Mouse (Mus musculus) CH12.LX (cell line): ENCODE results near the gene Acvr1. TPM values are rescaled to one million over a fixed set of nuclear protein-coding genes. Genes with fewer than 3 reads are reported as not detected.

Source experiments
- DNase-seq: peaks from one replicate; pipeline ENCODE4 v3.0.0-alpha.2; 2013; ENCODE audit errors: extremely low read depth
- H3K27ac ChIP-seq: 2 replicates; pipeline ENCODE4 v1.5.1; 2012; ENCODE audit warnings: low read depth, mild to moderate bottlenecking, control low read depth, moderate library complexity; ENCODE audit not compliant: insufficient read depth
- H3K27me3 ChIP-seq: replicated peaks from 2 replicates; pipeline ENCODE3; 2012; ENCODE audit warnings: inconsistent platforms
- H3K36me3 ChIP-seq, 2 experiments: replicated peaks in 1 of 2; 2 replicates each; pipeline versions ENCODE3 to v1.6.1; 2012; ENCODE audit warnings: inconsistent platforms in 1 of 2, low read length in 1 of 2, mild to moderate bottlenecking in 1 of 2, mixed read lengths in 1 of 2, moderate library complexity in 1 of 2; ENCODE audit not compliant: control insufficient read depth in 1 of 2, insufficient read depth in 1 of 2
- H3K4me1 ChIP-seq, 2 experiments: 2 replicates each; pipeline ENCODE4 v1.6.1; 2012; ENCODE audit warnings: inconsistent platforms in 1 of 2, moderate library complexity in 1 of 2; ENCODE audit not compliant: insufficient read depth in 2 of 2, control insufficient read depth in 1 of 2
- H3K4me2 ChIP-seq: 2 replicates; pipeline ENCODE4 v1.6.1; 2012; ENCODE audit warnings: low read depth, mild to moderate bottlenecking, control low read depth; ENCODE audit not compliant: poor library complexity, insufficient read depth, severe bottlenecking
- H3K4me3 ChIP-seq, 3 experiments: fragments of 150-350 bp in 1 of 3; sonication (generic) in 1 of 3; replicated peaks in 1 of 3; 2 replicates each; pipeline versions ENCODE3 to v1.5.1; 2011 to 2012; ENCODE audit warnings: low read depth in 2 of 3, low read length in 2 of 3, mild to moderate bottlenecking in 2 of 3, moderate library complexity in 2 of 3, control low read depth in 1 of 3, improper control_type of control experiment in 1 of 3, inconsistent platforms in 1 of 3, mixed read lengths in 1 of 3; ENCODE audit not compliant: poor library complexity in 1 of 3
- H3K79me2 ChIP-seq: replicated peaks from 2 replicates; pipeline ENCODE4 v1.6.1; 2012; ENCODE audit warnings: mild to moderate bottlenecking, moderate library complexity; ENCODE audit not compliant: control insufficient read depth, poor library complexity, insufficient read depth, severe bottlenecking; ENCODE audit errors: extremely low read depth
- H3K9ac ChIP-seq: 2 replicates; pipeline ENCODE4 v1.6.1; 2012; ENCODE audit warnings: low read depth, mild to moderate bottlenecking, control low read depth, moderate library complexity; ENCODE audit not compliant: insufficient read depth
- H3K9me3 ChIP-seq: replicated peaks from 2 replicates; pipeline ENCODE3; 2012; ENCODE audit warnings: low read length, inconsistent platforms, mixed read lengths
- CTCF ChIP-seq, 2 experiments: IDR thresholded peaks in 1 of 2; conservative IDR thresholded peaks in 1 of 2; 2 replicates each; pipeline ENCODE4 v1.5.1; 2011 to 2012; ENCODE audit warnings: low read depth in 2 of 2, low read length in 2 of 2, improper control_type of control experiment in 1 of 2, inconsistent platforms in 1 of 2, mild to moderate bottlenecking in 1 of 2, moderate library complexity in 1 of 2
- E2F4 ChIP-seq: IDR thresholded peaks from 2 replicates; pipeline ENCODE4 v1.6.1; 2011; ENCODE audit warnings: low read depth, low read length, improper control_type of control experiment; ENCODE audit not compliant: insufficient replicate concordance
- ELF1 ChIP-seq: IDR thresholded peaks from 2 replicates; pipeline ENCODE4 v1.6.1; 2014; ENCODE audit warnings: low read depth, mild to moderate bottlenecking, inconsistent platforms, low read length, improper control_type of control experiment
- GABPA ChIP-seq: IDR thresholded peaks from 2 replicates; pipeline ENCODE4 v1.6.1; 2012; ENCODE audit warnings: low read depth, low read length, improper control_type of control experiment, inconsistent platforms; ENCODE audit not compliant: insufficient replicate concordance
- HCFC1 ChIP-seq: IDR thresholded peaks from 2 replicates; pipeline ENCODE4 v1.6.1; 2012; ENCODE audit warnings: low read depth, mild to moderate bottlenecking, inconsistent platforms, low read length, improper control_type of control experiment
- JUN ChIP-seq: IDR thresholded peaks from 2 replicates; pipeline ENCODE4 v1.6.1; 2011; ENCODE audit warnings: low read depth, mild to moderate bottlenecking, low read length, improper control_type of control experiment, moderate library complexity; ENCODE audit not compliant: insufficient read depth
- JUND ChIP-seq: conservative IDR thresholded peaks from 2 replicates; pipeline ENCODE4 v1.6.1; 2011; ENCODE audit warnings: low read depth, low read length, improper control_type of control experiment
- KAT2A ChIP-seq: IDR thresholded peaks from 2 replicates; pipeline ENCODE4 v1.6.1; 2012; ENCODE audit warnings: low read length, improper control_type of control experiment, inconsistent platforms; ENCODE audit not compliant: insufficient replicate concordance
- MAFK ChIP-seq: IDR thresholded peaks from 2 replicates; pipeline ENCODE4 v1.6.1; 2011; ENCODE audit warnings: low read length, improper control_type of control experiment; ENCODE audit not compliant: insufficient replicate concordance
- MAZ ChIP-seq: IDR thresholded peaks from 2 replicates; pipeline ENCODE4 v1.6.1; 2012; ENCODE audit warnings: low read depth, mild to moderate bottlenecking, inconsistent platforms, low read length, improper control_type of control experiment, moderate library complexity
- NELFE ChIP-seq: IDR thresholded peaks from 2 replicates; pipeline ENCODE4 v1.6.1; 2011; ENCODE audit warnings: low read depth, low read length, improper control_type of control experiment
- PAX5 ChIP-seq: IDR thresholded peaks from 2 replicates; pipeline ENCODE4 v1.6.1; 2012; ENCODE audit warnings: low read length, inconsistent platforms, mixed read lengths
- POLR2A ChIP-seq: IDR thresholded peaks from 2 replicates; pipeline ENCODE4 v1.6.1; 2011; ENCODE audit warnings: low read depth, mild to moderate bottlenecking, improper control_type of control experiment, low read length
- RCOR1 ChIP-seq: conservative IDR thresholded peaks from 2 replicates; pipeline ENCODE4 v1.6.1; 2012; ENCODE audit warnings: low read depth, mild to moderate bottlenecking, inconsistent platforms, low read length, improper control_type of control experiment
- TCF12 ChIP-seq: IDR thresholded peaks from 2 replicates; pipeline ENCODE4 v1.6.1; 2014; ENCODE audit warnings: low read depth, mild to moderate bottlenecking, inconsistent platforms, low read length, improper control_type of control experiment
- UBTF ChIP-seq: IDR thresholded peaks from 2 replicates; pipeline ENCODE4 v1.6.1; 2012; ENCODE audit warnings: low read depth, mild to moderate bottlenecking, inconsistent platforms, low read length, improper control_type of control experiment, moderate library complexity
- USF2 ChIP-seq: conservative IDR thresholded peaks from 2 replicates; pipeline ENCODE4 v1.6.1; 2011; ENCODE audit warnings: low read depth, low read length, improper control_type of control experiment
- ZMIZ1 ChIP-seq: IDR thresholded peaks from 2 replicates; pipeline ENCODE4 v1.6.1; 2012; ENCODE audit warnings: low read depth, mild to moderate bottlenecking, inconsistent platforms, low read length, improper control_type of control experiment
- dilution Hi-C: fragments of 300-500 bp; cut with MboI; formaldehyde crosslinking; loops from 2 replicates; pipeline ENCODE4 v1.14.3; 2020; ENCODE audit warnings: low sequenced_read_pairs; ENCODE audit not compliant: extremely low pct_unique_long_range_greater_than_20kb, extremely low pct_ligation_motif_present
- in situ Hi-C: fragments of 300-500 bp; cut with MboI; formaldehyde crosslinking; loops from 3 replicates; pipeline ENCODE4 v1.14.3; 2019; ENCODE audit warnings: low sequenced_read_pairs, low pct_ligation_motif_present, low pct_unique_long_range_greater_than_20kb, mixed read lengths
- polyA plus RNA-seq: library from polyadenylated mRNA; unstranded; fragments of >175 nt; gene quantifications from 2 replicates; pipeline ENCODE4 v1.2.1, GENCODE M21; 2012; ENCODE audit warnings: low read depth; ENCODE audit not compliant: insufficient read length
- total RNA-seq, 2 experiments: library from RNA; depleted of rRNA; stranded (reverse); fragments of 300-350 nt in 1 of 2; fragments of >200 nt in 1 of 2; gene quantifications; 2 replicates each; pipeline ENCODE4 v1.2.3; 2012 to 2014

Acvr1 gene
- total and polyA plus RNA-seq, 3 experiments = not detected

DNA sequence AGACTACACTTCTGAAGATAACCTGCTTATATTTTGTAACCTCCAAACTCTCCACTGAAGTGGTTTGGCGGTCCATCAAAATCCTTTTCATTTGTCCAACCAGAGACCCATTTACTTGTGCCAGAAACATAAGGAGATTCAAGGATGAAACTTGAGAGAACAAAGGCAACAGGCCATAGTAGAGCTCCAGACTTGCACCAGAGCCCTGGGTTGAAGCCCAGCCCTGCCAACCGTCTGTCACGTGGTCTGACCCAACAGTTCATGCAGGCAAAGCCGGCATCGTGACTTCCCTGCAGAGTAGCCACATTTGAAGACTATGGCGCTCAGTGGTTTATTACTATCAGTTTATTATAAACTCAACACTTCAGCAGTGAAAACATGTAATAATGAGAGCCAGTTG lies 45.3 kb downstream of the Acvr1 start:
- Histone ChIP-seq H3K79me2 (no peaks in the 10 kb centered on the region), H3K9ac (no peak overlapping the region), H3K4me2 (no peak overlapping the region), H3K27ac (no peak overlapping the region), H3K4me3 (no peak overlapping the region), H3K4me1 (no peaks in the 10 kb centered on the region), H3K27me3 (no peaks in the 10 kb centered on the region), H3K9me3 (peaks cover 3% of the 10 kb centered on the region), H3K36me3 (no peaks in the 10 kb centered on the region)
- TF ChIP-seq E2F4 = no peak
- TF ChIP-seq HCFC1 = no peak
- no peak for TF ChIP-seq GABPA
- no peak for TF ChIP-seq MAZ
- TF ChIP-seq POLR2A = no peak
- no peak for TF ChIP-seq PAX5
- no peak for TF ChIP-seq KAT2A
- no peak for TF ChIP-seq JUN
- TF ChIP-seq USF2 = no peak
- no peak for TF ChIP-seq ELF1
- no peak for TF ChIP-seq CTCF (conservative IDR thresholded peaks at IDR 0.05 in 1 of 2, IDR thresholded peaks at IDR 0.05 in 1 of 2; ENCODE audit: low read depth in 2 of 2, low read length in 2 of 2)
- no peak for TF ChIP-seq TCF12
- no peak for TF ChIP-seq JUND
- no peak for DNase-seq
- in situ Hi-C loops (no loop called here), dilution Hi-C loops (no loop called here)

GRCm38 (mm10) chr2:58520727-58521126 lies 46.2 kb downstream of the Acvr1 start:
- H3K9ac ChIP-seq = no peak overlapping the region
- no peak for TF ChIP-seq NELFE
- no peak for TF ChIP-seq ZMIZ1
- TF ChIP-seq UBTF = no peak
- no peak for TF ChIP-seq RCOR1
- TF ChIP-seq PAX5 = no peak
- no peak for TF ChIP-seq MAFK
- H3K9me3 ChIP-seq = peaks cover 3% of the 10 kb centered on the region
- no peak overlapping the region for H3K4me3 ChIP-seq
- DNase-seq = no peak
- in situ Hi-C loops (no loop called here), dilution Hi-C loops (no loop called here)
- H3K36me3 ChIP-seq = no peaks in the 10 kb centered on the region
- no peak overlapping the region for H3K27ac ChIP-seq
- H3K4me2 ChIP-seq = no peak overlapping the region
- no peaks in the 10 kb centered on the region for H3K79me2 ChIP-seq
- H3K27me3 ChIP-seq = no peaks in the 10 kb centered on the region
- H3K4me1 ChIP-seq = no peaks in the 10 kb centered on the region
